Mouse (Mus musculus) liver, embryonic 14 days (tissue): ENCODE data around the gene Oscar. TPM values are rescaled to one million over a fixed set of nuclear protein-coding genes. Genes with fewer than 3 reads are reported as not detected.

ENCODE experiments used
- polyA plus RNA-seq: library from polyadenylated mRNA; depleted of rRNA; stranded (reverse); fragments of >200 nt; gene quantifications from 2 replicates; pipeline ENCODE4 v1.2.3, GENCODE M21; 2012; rRNA removed

Oscar gene
- polyA plus RNA-seq, result 0.07 and 0.09 TPM in 2 replicates

DNA sequence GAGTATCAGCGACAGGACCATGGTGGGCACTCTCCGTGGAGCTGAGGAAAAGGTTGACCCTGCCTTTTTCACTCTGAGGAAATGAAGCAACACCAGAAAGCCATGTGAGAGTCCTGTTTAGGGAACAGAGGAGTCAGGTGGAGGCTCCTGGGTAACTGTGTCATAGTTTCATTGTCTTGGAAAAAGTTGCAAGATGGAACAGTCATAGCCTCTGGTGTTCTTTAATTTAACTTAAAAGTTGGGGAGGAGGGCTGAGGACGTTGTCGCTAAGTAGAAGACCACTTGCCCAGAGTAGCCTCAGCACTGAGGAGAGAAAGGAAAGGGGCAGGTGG lies at the start of gene Oscar:
Oscar (minus strand) TSS at position 101 of the 332 bp plus-strand sequence.

DNA sequence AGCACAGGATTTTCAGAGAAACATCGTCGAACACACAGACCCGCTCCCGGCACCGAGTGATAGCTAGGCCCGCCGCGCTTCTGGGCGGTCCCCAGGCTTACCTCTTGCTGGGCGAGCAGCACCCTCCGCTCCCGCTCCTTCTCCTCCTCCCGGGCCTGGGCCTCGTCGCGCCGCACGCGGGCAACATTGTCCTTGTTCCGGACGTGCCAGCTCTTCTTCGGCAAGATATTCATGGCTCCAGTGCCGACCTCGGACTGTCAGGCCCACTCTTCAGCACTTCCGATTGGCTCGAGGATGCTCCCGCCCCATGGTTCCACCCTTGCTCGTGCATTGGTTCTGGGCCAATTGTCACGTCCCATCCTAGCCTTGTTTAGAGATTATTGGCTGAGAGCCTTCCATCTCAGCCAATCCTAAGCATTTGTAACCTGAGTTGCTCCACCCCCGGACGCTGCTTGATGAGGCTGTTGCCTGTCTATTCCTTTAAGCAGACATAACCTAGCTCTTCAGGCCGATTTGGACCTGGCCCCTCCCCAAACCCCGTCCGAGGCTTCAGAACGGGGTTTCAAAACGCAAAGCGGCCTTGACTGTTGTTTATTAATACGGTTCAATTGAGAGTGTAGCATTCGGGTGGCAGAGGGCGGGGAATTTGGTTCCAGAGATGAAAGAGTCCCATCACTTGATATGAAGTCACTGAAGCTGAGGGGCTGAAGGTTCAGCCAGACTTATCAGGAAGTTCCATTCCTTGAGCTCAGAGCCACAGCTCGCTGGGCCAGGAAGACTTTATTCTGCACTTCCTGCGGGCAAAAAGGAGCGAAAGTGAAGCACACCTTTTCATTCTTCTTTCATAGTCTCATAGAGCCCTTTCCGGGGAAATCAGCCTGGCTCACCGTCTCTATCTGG lies 49.5 kb upstream of the Oscar start, which contains the start of gene Leng1:
Leng1 (minus strand) TSS at position 626 of the 900 bp plus-strand sequence.

DNA sequence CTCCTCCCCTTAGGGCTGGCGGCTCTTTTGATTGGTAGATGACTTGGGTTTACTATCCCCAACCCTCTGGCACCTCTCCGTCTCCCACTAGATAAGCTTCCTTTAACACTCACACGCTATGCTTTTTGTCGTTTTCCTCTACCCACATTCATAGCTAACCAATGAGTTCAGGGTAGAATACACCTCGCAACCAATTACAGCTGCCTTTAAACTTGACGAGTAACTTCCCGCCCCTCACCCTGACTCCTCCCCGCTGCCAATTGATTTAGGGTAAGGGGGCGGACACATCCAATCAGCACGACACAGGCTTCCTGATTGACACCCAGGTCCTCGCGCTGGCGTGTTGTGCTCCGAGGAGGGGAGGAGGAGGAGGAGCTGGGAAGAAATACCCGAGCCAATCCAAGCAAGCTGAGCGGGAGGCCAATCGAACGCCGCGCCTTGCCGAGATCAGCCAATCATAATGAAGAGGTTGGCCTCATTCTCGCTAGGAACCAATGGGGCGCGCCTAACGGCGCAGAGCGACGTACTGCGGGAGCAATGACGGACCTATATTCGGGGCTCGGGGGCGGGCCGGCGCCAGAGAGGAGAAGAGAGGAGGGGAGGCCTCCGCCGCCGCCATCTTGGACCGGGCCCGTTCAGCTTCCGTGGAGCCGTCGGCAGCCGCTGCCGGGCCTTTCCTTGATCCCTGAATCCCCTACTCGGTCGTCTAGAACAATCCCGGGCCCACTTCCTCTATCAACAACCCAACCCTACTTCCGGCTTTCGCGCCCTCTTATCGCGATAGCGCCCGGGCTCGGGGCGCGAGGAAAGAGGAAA lies 28.9 kb upstream of the Oscar start, which contains the start of gene Cnot3:
Cnot3 (plus strand) TSS at position 597 of the 816 bp plus-strand sequence.

DNA sequence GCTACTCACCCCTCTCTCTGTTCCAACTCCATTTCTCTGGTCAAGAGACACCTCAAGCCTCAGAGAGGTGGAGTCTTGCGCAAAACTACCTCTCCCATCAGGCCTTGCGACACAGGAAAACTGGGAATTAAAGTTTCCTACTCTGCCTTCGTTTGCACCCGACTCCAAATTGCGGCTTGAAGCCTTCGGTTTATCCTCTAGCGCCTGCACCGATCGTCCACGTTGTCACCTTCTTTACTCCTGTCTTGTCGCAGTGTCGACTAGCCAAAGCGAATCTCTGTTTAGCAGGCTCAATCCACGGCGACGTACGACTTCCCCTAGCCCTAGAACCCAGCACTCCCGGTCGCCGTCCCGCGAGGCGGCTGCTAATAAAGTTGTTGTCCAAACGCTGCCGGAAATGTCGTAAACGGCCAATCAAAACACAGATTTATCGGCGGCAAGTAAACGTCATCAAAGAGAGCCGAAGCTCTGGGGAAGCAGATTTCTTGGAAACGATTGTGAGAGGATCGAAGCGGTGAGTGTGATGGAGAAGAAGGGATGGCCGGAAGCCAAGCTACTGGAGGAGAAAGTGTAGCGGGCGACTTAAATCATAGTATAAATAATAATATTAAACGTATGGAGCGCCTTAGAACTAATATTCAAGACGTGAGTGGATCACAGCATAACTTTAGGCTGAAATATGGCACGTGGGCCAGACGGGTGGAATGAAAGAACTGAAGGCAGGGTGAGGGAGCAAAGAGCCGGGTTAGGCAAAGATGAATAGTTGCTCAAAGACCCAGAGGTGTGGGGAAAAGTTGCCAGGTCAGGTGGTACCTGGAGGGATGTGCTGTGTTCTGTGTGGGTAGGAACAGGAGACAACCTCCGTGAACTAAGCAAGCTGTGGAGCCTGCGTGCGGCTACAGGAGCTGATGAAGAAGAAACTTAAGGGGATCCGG lies 13.9 kb upstream of the Oscar start, which contains the start of the genes Tfpt and Prpf31:
Tfpt (minus strand) TSS at position 387 of the 935 bp plus-strand sequence.
Prpf31 (plus strand) TSS at position 443 of the 935 bp plus-strand sequence.

DNA sequence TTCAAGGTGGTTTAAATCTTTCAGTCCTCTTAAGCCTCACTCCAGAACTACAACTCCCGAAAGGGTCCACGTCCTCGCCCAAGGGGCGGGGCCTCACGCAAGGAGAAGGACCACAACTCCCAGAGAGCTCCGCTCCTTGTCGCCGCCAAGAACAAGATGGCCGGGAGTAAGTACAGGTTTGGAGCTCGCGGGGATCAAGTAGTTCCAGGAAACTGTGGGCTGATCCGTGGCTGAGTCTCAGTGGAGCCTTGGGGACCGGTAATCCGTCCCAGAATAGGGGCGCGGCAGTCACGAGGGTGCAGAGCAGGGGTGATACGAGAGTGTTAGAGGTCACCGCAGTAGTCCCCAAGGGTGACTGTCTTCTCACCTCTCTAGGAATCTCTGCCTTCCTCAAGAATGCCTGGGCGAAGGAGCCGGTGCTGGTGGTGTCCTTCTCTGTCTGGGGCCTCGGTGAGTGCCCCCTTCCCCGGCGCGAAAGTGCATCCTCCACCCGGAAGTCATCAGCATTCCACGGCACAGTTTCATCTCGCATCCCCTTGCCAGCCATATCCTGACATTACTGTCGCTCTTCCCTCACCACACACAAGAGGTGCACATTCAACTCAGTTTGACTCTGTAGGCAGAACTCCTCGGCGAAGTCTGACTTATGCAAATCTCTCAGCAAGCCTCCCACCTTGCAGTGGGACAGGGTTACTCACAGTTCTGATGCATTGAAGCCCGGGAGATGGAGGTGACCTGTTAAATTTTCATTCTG lies 1.5 kb upstream of the Oscar start, which contains the start of gene Ndufa3:
Ndufa3 (plus strand) TSS at position 132 of the 754 bp plus-strand sequence.

Other genes starting within 250 kb of the Oscar start
- not detected in 2 replicates for gene Cacng8, start 225.5 kb downstream of the Oscar start, polyA plus RNA-seq
- gene Cacng6, start 192.0 kb downstream of the Oscar start, polyA plus RNA-seq, result 0.17 TPM in 1 of 2 replicates, not detected in the other
- 0.09 and 0.10 TPM in 2 replicates for gene Tarm1, start 113.5 kb downstream of the Oscar start, polyA plus RNA-seq
- gene Ndufa3, start 1.2 kb upstream of the Oscar start, polyA plus RNA-seq, result 96.0 and 97.2 TPM in 2 replicates
- 11.8 TPM in 2 replicates for gene Tfpt, start 13.8 kb upstream of the Oscar start, polyA plus RNA-seq
- 27.8 and 30.8 TPM in 2 replicates for gene Prpf31, start 13.8 kb upstream of the Oscar start, polyA plus RNA-seq
- 23.9 and 29.4 TPM in 2 replicates for gene Cnot3, start 29.1 kb upstream of the Oscar start, polyA plus RNA-seq
- 3.5 and 3.9 TPM in 2 replicates for gene Leng1, start 49.7 kb upstream of the Oscar start, polyA plus RNA-seq
- 4.6 and 5.2 TPM in 2 replicates for gene Tmc4, start 61.4 kb upstream of the Oscar start, polyA plus RNA-seq
- 20.7 and 24.8 TPM in 2 replicates for gene Tsen34, start 76.7 kb upstream of the Oscar start, polyA plus RNA-seq
- gene Mboat7, start 77.4 kb upstream of the Oscar start, polyA plus RNA-seq, result 9.0 and 10.6 TPM in 2 replicates
- gene Rps9, start 87.8 kb upstream of the Oscar start, polyA plus RNA-seq, result 2,051 and 2,190 TPM in 2 replicates
- 1.1 and 1.4 TPM in 2 replicates for gene Pirb, start 104.2 kb upstream of the Oscar start, polyA plus RNA-seq
- gene Gm15448, start 209.5 kb upstream of the Oscar start, polyA plus RNA-seq, result 0.02 and 0.07 TPM in 2 replicates
- gene Pira2, start 228.9 kb upstream of the Oscar start, polyA plus RNA-seq, result 0.35 and 0.55 TPM in 2 replicates